Mouse (Mus musculus) limb, embryonic 11.5 days (tissue): Measurements from ENCODE around the gene Agap1. TPM values are rescaled to one million over a fixed set of nuclear protein-coding genes. Genes with fewer than 3 reads are reported as not detected.

ENCODE experiments used
- ATAC-seq: fragments of 200-750 bp; cut with Nextera tagmentation; 2 replicates; pipeline ENCODE4 v1.8.0; 2017; ENCODE audit warnings: low read depth; ENCODE audit not compliant: insufficient number of reproducible peaks, low FRiP score, low TSS enrichment
- DNase-seq: peaks from one replicate; pipeline ENCODE4 v3.0.0-alpha.2; 2015; ENCODE audit warnings: low spot score
- H3K27ac ChIP-seq: fragments of 300-500 bp; sonication (generic); replicated peaks from 2 replicates; pipeline ENCODE4 v1.5.1; 2014; ENCODE audit warnings: low read depth, mild to moderate bottlenecking, low read length
- H3K27me3 ChIP-seq: fragments of 300-500 bp; sonication (generic); 2 replicates; pipeline ENCODE4 v1.6.1; 2014; ENCODE audit warnings: mild to moderate bottlenecking, low read length, mixed read lengths; ENCODE audit not compliant: control insufficient read depth, insufficient read depth
- H3K36me3 ChIP-seq: fragments of 300-500 bp; sonication (generic); 2 replicates; pipeline ENCODE4 v1.6.1; 2014; ENCODE audit warnings: mild to moderate bottlenecking, low read length, moderate library complexity, mixed read lengths; ENCODE audit not compliant: control insufficient read depth, insufficient read depth
- H3K4me1 ChIP-seq: fragments of 300-500 bp; sonication (generic); 2 replicates; pipeline ENCODE4 v1.6.1; 2014; ENCODE audit warnings: low read length, mixed read lengths; ENCODE audit not compliant: control insufficient read depth, insufficient read depth
- H3K4me2 ChIP-seq: fragments of 300-500 bp; sonication (generic); 2 replicates; pipeline ENCODE4 v1.6.1; 2014; ENCODE audit warnings: low read depth, mild to moderate bottlenecking, moderate library complexity; ENCODE audit not compliant: severe bottlenecking
- H3K4me3 ChIP-seq: fragments of 300-500 bp; sonication (generic); 2 replicates; pipeline ENCODE4 v1.5.1; 2014; ENCODE audit warnings: low read depth, low read length
- H3K9ac ChIP-seq: fragments of 300-500 bp; sonication (generic); 2 replicates; pipeline ENCODE4 v1.6.1; 2014; ENCODE audit warnings: mild to moderate bottlenecking, low read length
- H3K9me3 ChIP-seq: fragments of 300-500 bp; sonication (generic); 2 replicates; pipeline ENCODE4 v1.6.1; 2016; ENCODE audit warnings: low read length; ENCODE audit not compliant: control insufficient read depth
- WGBS: fragments of 180-500 bp; shearing (Covaris S2); extraction: QIAGEN DNeasy Blood & Tissue Kit; methylation state at CpG from one replicate; pipeline ENCODE4 v1.1.7; 2014; 5-methylcytosine and 5-hydroxymethylcytosine counted together
- polyA plus RNA-seq: library from polyadenylated mRNA; unstranded; fragments of >200 nt; fragmentation: Nextera tagmentation; extraction: Ambion mirVana; gene quantifications from 2 replicates; pipeline ENCODE4 v1.2.1, GENCODE M21; 2014

Agap1 gene
- polyA plus RNA-seq, 1 experiment from 2014 or later, result 14.0 TPM

- 87% methylated on average over 4 of the region's 4 CpGs for WGBS
- DNase-seq (no peak), ATAC-seq (no peak)
- H3K36me3 ChIP-seq, result no peaks in the 10 kb centered on the region
- H3K9me3 ChIP-seq, result no peaks in the 10 kb centered on the region
- H3K9ac ChIP-seq, result no peak overlapping the region
- no peak overlapping the region for H3K4me2 ChIP-seq
- no peak overlapping the region for H3K27ac ChIP-seq
- H3K27me3 ChIP-seq, result no peaks in the 10 kb centered on the region
- peaks cover 3% of the 10 kb centered on the region; the same call in 1 of the 2 replicates for H3K4me1 ChIP-seq
- no peak overlapping the region for H3K4me3 ChIP-seq
Measured at GRCm38 (mm10) chr1:89608766-89609165, 154.2 kb downstream of the Agap1 start.

- 91% methylated on average over 5 of the region's 5 CpGs for WGBS
- Histone ChIP-seq H3K27me3 (no peaks in the 10 kb centered on the region), H3K4me3 (no peak overlapping the region), H3K36me3 (no peaks in the 10 kb centered on the region), H3K9ac (no peak overlapping the region), H3K27ac (no peak overlapping the region), H3K9me3 (no peaks in the 10 kb centered on the region), H3K4me2 (no peak overlapping the region), H3K4me1 (peaks cover 3% of the 10 kb centered on the region; the same call in 1 of the 2 replicates)
- ATAC-seq (no peak), DNase-seq (no peak)
Measured at GRCm38 (mm10) chr1:89609964-89610363, 155.4 kb downstream of the Agap1 start.

GRCm38 (mm10) chr1:89611521-89611920 lies 156.9 kb downstream of the Agap1 start:
- no peaks in the 10 kb centered on the region for H3K27me3 ChIP-seq
- H3K4me3 ChIP-seq, result no peak overlapping the region
- no peak overlapping the region for H3K27ac ChIP-seq
- H3K9me3 ChIP-seq, result no peaks in the 10 kb centered on the region
- no peaks in the 10 kb centered on the region for H3K4me1 ChIP-seq
- H3K9ac ChIP-seq, result no peak overlapping the region
- no peak overlapping the region for H3K4me2 ChIP-seq
- 95% methylated on average over 6 of the region's 6 CpGs for WGBS
- no peaks in the 10 kb centered on the region for H3K36me3 ChIP-seq
- ATAC-seq, result no peak
- DNase-seq, result no peak

GRCm38 (mm10) chr1:89613234-89613870 lies 158.7 kb downstream of the Agap1 start:
- no peaks in the 10 kb centered on the region for H3K36me3 ChIP-seq
- WGBS, result 64% methylated on average over 5 of the region's 5 CpGs
- no peaks in the 10 kb centered on the region for H3K9me3 ChIP-seq
- ATAC-seq (no peak), DNase-seq (no peak)
- H3K27ac ChIP-seq, result no peak overlapping the region
- H3K4me2 ChIP-seq, result no peak overlapping the region
- H3K27me3 ChIP-seq, result no peaks in the 10 kb centered on the region
- no peak overlapping the region for H3K9ac ChIP-seq
- H3K4me3 ChIP-seq, result no peak overlapping the region
- no peaks in the 10 kb centered on the region for H3K4me1 ChIP-seq

- Histone ChIP-seq H3K27me3 (no peaks in the 10 kb centered on the region), H3K4me3 (no peak overlapping the region), H3K4me2 (no peak overlapping the region), H3K9me3 (no peaks in the 10 kb centered on the region), H3K4me1 (peaks cover 3% of the 10 kb centered on the region; the same call in 1 of the 2 replicates), H3K27ac (no peak overlapping the region), H3K36me3 (no peaks in the 10 kb centered on the region), H3K9ac (no peak overlapping the region)
- ATAC-seq (no peak), DNase-seq (no peak)
- WGBS, result 78% methylated on average over 6 of the region's 6 CpGs
Measured at GRCm38 (mm10) chr1:89616556-89616955, 161.9 kb downstream of the Agap1 start.

- ATAC-seq, result no peak
- DNase-seq, result no peak
- 86% methylated on average over 9 of the region's 9 CpGs for WGBS
- H3K4me1 ChIP-seq, result peaks cover 3% of the 10 kb centered on the region; the same call in 1 of the 2 replicates
- H3K9me3 ChIP-seq, result no peaks in the 10 kb centered on the region
- no peak overlapping the region for H3K4me2 ChIP-seq
- H3K27ac ChIP-seq, result no peak overlapping the region
- H3K27me3 ChIP-seq, result no peaks in the 10 kb centered on the region
- no peak overlapping the region for H3K4me3 ChIP-seq
- H3K36me3 ChIP-seq, result no peaks in the 10 kb centered on the region
- no peak overlapping the region for H3K9ac ChIP-seq
Measured at GRCm38 (mm10) chr1:89617336-89617735, 162.7 kb downstream of the Agap1 start.

- H3K27me3 ChIP-seq, result no peaks in the 10 kb centered on the region
- H3K4me1 ChIP-seq, result peaks cover 3% of the 10 kb centered on the region; the same call in 1 of the 2 replicates
- H3K27ac ChIP-seq, result no peak overlapping the region
- WGBS, result 92% methylated on average over 2 of the region's 2 CpGs
- ATAC-seq (no peak), DNase-seq (no peak)
- no peak overlapping the region for H3K4me3 ChIP-seq
- no peak overlapping the region for H3K4me2 ChIP-seq
- H3K9ac ChIP-seq, result no peak overlapping the region
- no peaks in the 10 kb centered on the region for H3K36me3 ChIP-seq
- no peaks in the 10 kb centered on the region for H3K9me3 ChIP-seq
Measured at GRCm38 (mm10) chr1:89619963-89620362, 165.4 kb downstream of the Agap1 start.

- Histone ChIP-seq H3K4me2 (no peak overlapping the region), H3K27me3 (no peaks in the 10 kb centered on the region), H3K9ac (no peak overlapping the region), H3K4me1 (peaks cover 3% of the 10 kb centered on the region; the same call in 1 of the 2 replicates), H3K36me3 (no peaks in the 10 kb centered on the region), H3K9me3 (no peaks in the 10 kb centered on the region), H3K4me3 (no peak overlapping the region), H3K27ac (no peak overlapping the region)
- DNase-seq (no peak), ATAC-seq (no peak)
- 71% methylated on average over 8 of the region's 8 CpGs for WGBS
Measured at GRCm38 (mm10) chr1:89621014-89621791, 166.6 kb downstream of the Agap1 start.
